Mouse (Mus musculus): ENCODE data around the gene Csl.

DNA sequence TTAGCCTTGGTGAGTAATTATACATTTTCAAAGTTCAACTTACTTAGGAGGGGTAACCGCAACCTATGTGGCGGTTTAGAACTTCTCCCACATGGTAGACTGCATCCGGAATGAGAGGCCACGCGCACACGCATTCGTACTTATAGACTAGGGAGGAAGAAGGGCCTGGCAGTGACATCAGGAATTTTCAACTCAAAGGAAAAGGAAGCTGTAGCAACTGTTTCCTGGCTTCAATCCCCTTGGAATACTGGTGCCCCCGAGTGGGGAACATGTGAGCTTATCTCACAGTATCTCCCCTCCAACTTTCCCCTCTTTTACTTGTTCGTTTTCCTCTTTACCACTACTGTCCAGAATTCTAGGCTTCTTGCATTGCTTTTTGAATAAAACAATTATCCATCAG lies at the start of gene Csl:
- no peak for TF ChIP-seq CTCF (IDR thresholded peaks at IDR 0.05; ENCODE audit: low read depth, low read length)
- no peak for TF ChIP-seq EP300 (IDR thresholded peaks at IDR 0.05; ENCODE audit: insufficient read depth, low read depth, low read length)

Measured in ES-Bruce4 (cell line).